Mouse (Mus musculus): ENCODE data around the gene Kdm6b. TPM values are rescaled to one million over a fixed set of nuclear protein-coding genes. Genes with fewer than 3 reads are reported as not detected.

Gene Kdm6b
- polyA plus RNA-seq, 1 experiment from 2014 or later = 42.0 TPM

- Histone ChIP-seq H3K9ac (ENCODE audit: low read length) (no peak overlapping the region), H3K27me3 (ENCODE audit: control insufficient read depth, insufficient read depth, low read length) (no peaks in the 10 kb centered on the region), H3K4me1 (ENCODE audit: control insufficient read depth, insufficient read depth, low read length) (peaks cover 21% of the 10 kb centered on the region), H3K9me3 (ENCODE audit: control insufficient read depth, low read length) (no peaks in the 10 kb centered on the region), H3K27ac (ENCODE audit: low read depth, low read length) (no peak overlapping the region), H3K36me3 (ENCODE audit: control insufficient read depth, insufficient read depth, low read length) (peaks cover 31% of the 10 kb centered on the region), H3K4me3 (ENCODE audit: low read depth, low read length) (no peak overlapping the region), H3K4me2 (ENCODE audit: low read depth) (no peak overlapping the region)
- 87% methylated on average over 2 of the region's 2 CpGs for WGBS
- no peak for ATAC-seq (ENCODE audit: insufficient read depth, low FRiP score, low TSS enrichment)
- DNase-seq (ENCODE audit: low spot score) = no peak
Observed at GRCm38 (mm10) chr11:69362479-69362878, 51.0 kb downstream of the Kdm6b start.

- no peak for ATAC-seq (ENCODE audit: insufficient read depth, low FRiP score, low TSS enrichment)
- Histone ChIP-seq H3K27me3 (ENCODE audit: control insufficient read depth, insufficient read depth, low read length) (no peaks in the 10 kb centered on the region), H3K4me2 (ENCODE audit: low read depth) (no peak overlapping the region), H3K9ac (ENCODE audit: low read length) (no peak overlapping the region), H3K36me3 (ENCODE audit: control insufficient read depth, insufficient read depth, low read length) (peaks cover 34% of the 10 kb centered on the region), H3K4me3 (ENCODE audit: low read depth, low read length) (no peak overlapping the region), H3K4me1 (ENCODE audit: control insufficient read depth, insufficient read depth, low read length) (peaks cover 19% of the 10 kb centered on the region), H3K27ac (ENCODE audit: low read depth, low read length) (no peak overlapping the region), H3K9me3 (ENCODE audit: control insufficient read depth, low read length) (no peaks in the 10 kb centered on the region)
- no peak for DNase-seq (ENCODE audit: low spot score)
- WGBS = 66% methylated on average over 7 of the region's 7 CpGs
Observed at GRCm38 (mm10) chr11:69362021-69362420, 51.5 kb downstream of the Kdm6b start.

- H3K9me3 ChIP-seq (ENCODE audit: control insufficient read depth, low read length) = no peaks in the 10 kb centered on the region
Observed at GRCm38 (mm10) chr11:69357690-69358089, 55.8 kb downstream of the Kdm6b start.

GRCm38 (mm10) chr11:69356544-69356943, 56.9 kb downstream of the Kdm6b start:
- H3K9me3 ChIP-seq (ENCODE audit: control insufficient read depth, low read length) = no peaks in the 10 kb centered on the region
- peaks cover 37% of the 10 kb centered on the region for H3K36me3 ChIP-seq (ENCODE audit: control insufficient read depth, insufficient read depth, low read length)
- no peak overlapping the region for H3K4me2 ChIP-seq (ENCODE audit: low read depth)
- no peak overlapping the region for H3K9ac ChIP-seq (ENCODE audit: low read length)
- H3K4me1 ChIP-seq (ENCODE audit: control insufficient read depth, insufficient read depth, low read length) = no peaks in the 10 kb centered on the region
- WGBS = 93% methylated on average over 5 of the region's 5 CpGs
- H3K27me3 ChIP-seq (ENCODE audit: control insufficient read depth, insufficient read depth, low read length) = no peaks in the 10 kb centered on the region
- H3K27ac ChIP-seq (ENCODE audit: low read depth, low read length) = no peak overlapping the region
- ATAC-seq (ENCODE audit: insufficient read depth, low FRiP score, low TSS enrichment) (no peak), DNase-seq (ENCODE audit: low spot score) (no peak)
- H3K4me3 ChIP-seq (ENCODE audit: low read depth, low read length) = no peak overlapping the region

More at GRCm38 (mm10) chr11:69357690-69358089, 55.8 kb downstream of the Kdm6b start:
- no peak for ATAC-seq (ENCODE audit: insufficient read depth, low FRiP score, low TSS enrichment)
- no peaks in the 10 kb centered on the region for H3K27me3 ChIP-seq (ENCODE audit: control insufficient read depth, insufficient read depth, low read length)
- peaks cover 43% of the 10 kb centered on the region for H3K36me3 ChIP-seq (ENCODE audit: control insufficient read depth, insufficient read depth, low read length)
- H3K27ac ChIP-seq (ENCODE audit: low read depth, low read length) = no peak overlapping the region
- H3K9ac ChIP-seq (ENCODE audit: low read length) = no peak overlapping the region
- no peaks in the 10 kb centered on the region for H3K4me1 ChIP-seq (ENCODE audit: control insufficient read depth, insufficient read depth, low read length)
- no peak overlapping the region for H3K4me3 ChIP-seq (ENCODE audit: low read depth, low read length)
- H3K4me2 ChIP-seq (ENCODE audit: low read depth) = no peak overlapping the region
- no peak for DNase-seq (ENCODE audit: low spot score)
- WGBS = 93% methylated on average over 12 of the region's 12 CpGs

Other genes with a start within 250 kb of the Kdm6b start
- 0.30 TPM in 1 of 2 replicates, not detected in the other for gene Alox8, start 215.8 kb downstream of the Kdm6b start, polyA plus RNA-seq (2014; fragmentation: Nextera tagmentation; extraction: Ambion mirVana)
- gene Gucy2e, start 176.6 kb downstream of the Kdm6b start, polyA plus RNA-seq (2014; fragmentation: Nextera tagmentation; extraction: Ambion mirVana) = 0.07 TPM in 1 of 2 replicates, not detected in the other
- 23.5 TPM in 2 replicates for gene Cntrob, start 89.9 kb downstream of the Kdm6b start, polyA plus RNA-seq (2014; fragmentation: Nextera tagmentation; extraction: Ambion mirVana)
- 195 and 215 TPM in 2 replicates for gene Trappc1, start 89.7 kb downstream of the Kdm6b start, polyA plus RNA-seq (2014; fragmentation: Nextera tagmentation; extraction: Ambion mirVana)
- 3.1 and 3.6 TPM in 2 replicates for gene Kcnab3, start 87.4 kb downstream of the Kdm6b start, polyA plus RNA-seq (2014; fragmentation: Nextera tagmentation; extraction: Ambion mirVana)
- 27.8 and 28.8 TPM in 2 replicates for gene Rnf227, start 73.2 kb downstream of the Kdm6b start, polyA plus RNA-seq (2014; fragmentation: Nextera tagmentation; extraction: Ambion mirVana)
- 57.3 and 60.1 TPM in 2 replicates for gene Chd3, start 44.3 kb downstream of the Kdm6b start, polyA plus RNA-seq (2014; fragmentation: Nextera tagmentation; extraction: Ambion mirVana)
- 125 and 129 TPM in 2 replicates for gene Naa38, start 18.2 kb downstream of the Kdm6b start, polyA plus RNA-seq (2014; fragmentation: Nextera tagmentation; extraction: Ambion mirVana)
- 44.7 and 48.4 TPM in 2 replicates for gene Cyb5d1, start 18.0 kb downstream of the Kdm6b start, polyA plus RNA-seq (2014; fragmentation: Nextera tagmentation; extraction: Ambion mirVana)
- 13.1 and 17.2 TPM in 2 replicates for gene Tmem88, start 15.4 kb downstream of the Kdm6b start, polyA plus RNA-seq (2014; fragmentation: Nextera tagmentation; extraction: Ambion mirVana)
- gene Dnah2, start 135.4 kb upstream of the Kdm6b start, polyA plus RNA-seq (2014; fragmentation: Nextera tagmentation; extraction: Ambion mirVana) = 0.92 and 1.2 TPM in 2 replicates
- 9.6 and 9.7 TPM in 2 replicates for gene Efnb3, start 146.5 kb upstream of the Kdm6b start, polyA plus RNA-seq (2014; fragmentation: Nextera tagmentation; extraction: Ambion mirVana)
- 34.5 and 34.6 TPM in 2 replicates for gene Wrap53, start 166.6 kb upstream of the Kdm6b start, polyA plus RNA-seq (2014; fragmentation: Nextera tagmentation; extraction: Ambion mirVana)
- 169 and 175 TPM in 2 replicates for gene Trp53, start 166.7 kb upstream of the Kdm6b start, polyA plus RNA-seq (2014; fragmentation: Nextera tagmentation; extraction: Ambion mirVana)
- 7.2 and 7.7 TPM in 2 replicates for gene Atp1b2, start 192.3 kb upstream of the Kdm6b start, polyA plus RNA-seq (2014; fragmentation: Nextera tagmentation; extraction: Ambion mirVana)
- not detected in 2 replicates for gene Shbg, start 204.2 kb upstream of the Kdm6b start, polyA plus RNA-seq (2014; fragmentation: Nextera tagmentation; extraction: Ambion mirVana)
- gene Sat2, start 208.3 kb upstream of the Kdm6b start, polyA plus RNA-seq (2014; fragmentation: Nextera tagmentation; extraction: Ambion mirVana) = 14.9 and 19.0 TPM in 2 replicates
- 36.4 and 40.3 TPM in 2 replicates for gene Fxr2, start 219.3 kb upstream of the Kdm6b start, polyA plus RNA-seq (2014; fragmentation: Nextera tagmentation; extraction: Ambion mirVana)
- not detected in 2 replicates for gene Sox15, start 241.6 kb upstream of the Kdm6b start, polyA plus RNA-seq (2014; fragmentation: Nextera tagmentation; extraction: Ambion mirVana)
- gene Mpdu1, start 249.0 kb upstream of the Kdm6b start, polyA plus RNA-seq (2014; fragmentation: Nextera tagmentation; extraction: Ambion mirVana) = 26.8 and 30.0 TPM in 2 replicates